Mouse (Mus musculus) midbrain, embryonic 11.5 days (tissue): Measurements from ENCODE around the gene Ppl. TPM values are rescaled to one million over a fixed set of nuclear protein-coding genes. Genes with fewer than 3 reads are reported as not detected.

ENCODE experiments used
- ATAC-seq: fragments of 200-750 bp; cut with Nextera tagmentation; 2 replicates; pipeline ENCODE4 v1.8.0; 2017; ENCODE audit warnings: moderate TSS enrichment, moderate library complexity; ENCODE audit not compliant: low FRiP score
- DNase-seq: peaks from one replicate; pipeline ENCODE4 v3.0.0; 2015; ENCODE audit warnings: low spot score; ENCODE audit errors: missing footprints
- H3K27ac ChIP-seq: fragments of 300-500 bp; sonication (generic); 2 replicates; pipeline ENCODE4 v1.5.1; 2014; ENCODE audit warnings: low read depth, low read length
- H3K27me3 ChIP-seq: fragments of 300-500 bp; sonication (generic); 2 replicates; pipeline ENCODE4 v1.6.1; 2014; ENCODE audit warnings: mild to moderate bottlenecking, low read length, moderate library complexity, mixed read lengths; ENCODE audit not compliant: control insufficient read depth, insufficient read depth
- H3K36me3 ChIP-seq: fragments of 300-500 bp; sonication (generic); 2 replicates; pipeline ENCODE4 v1.6.1; 2014; ENCODE audit warnings: mild to moderate bottlenecking, low read length, moderate library complexity, mixed read lengths; ENCODE audit not compliant: control insufficient read depth, insufficient read depth
- H3K4me1 ChIP-seq: fragments of 300-500 bp; sonication (generic); 2 replicates; pipeline ENCODE4 v1.6.1; 2014; ENCODE audit warnings: low read length; ENCODE audit not compliant: control insufficient read depth, insufficient read depth
- H3K4me2 ChIP-seq: fragments of 300-500 bp; sonication (generic); 2 replicates; pipeline ENCODE4 v1.6.1; 2014; ENCODE audit warnings: mild to moderate bottlenecking, moderate library complexity
- H3K4me3 ChIP-seq: fragments of 300-500 bp; sonication (generic); 2 replicates; pipeline ENCODE4 v1.5.1; 2014; ENCODE audit warnings: low read depth, low read length
- H3K9ac ChIP-seq: fragments of 300-500 bp; sonication (generic); 2 replicates; pipeline ENCODE4 v1.6.1; 2014; ENCODE audit warnings: low read length
- H3K9me3 ChIP-seq: fragments of 300-500 bp; sonication (generic); 2 replicates; pipeline ENCODE4 v1.6.1; 2016; ENCODE audit warnings: low read length; ENCODE audit not compliant: control insufficient read depth
- WGBS: fragments of 180-500 bp; shearing (Covaris S2); extraction: QIAGEN DNeasy Blood & Tissue Kit; methylation state at CpG from one replicate; pipeline ENCODE4 v1.1.7; 2014; 5-methylcytosine and 5-hydroxymethylcytosine counted together
- polyA plus RNA-seq: library from polyadenylated mRNA; unstranded; fragments of >200 nt; fragmentation: Nextera tagmentation; extraction: Ambion mirVana; gene quantifications from 2 replicates; pipeline ENCODE4 v1.2.1, GENCODE M21; 2014

Gene Ppl
- polyA plus RNA-seq, result 0.44 and 0.48 TPM in 2 replicates

- Histone ChIP-seq H3K36me3 (no peaks in the 10 kb centered on the region), H3K9me3 (no peaks in the 10 kb centered on the region), H3K27ac (no peak within 1 kb of the TSS), H3K9ac (no peak within 1 kb of the TSS), H3K4me3 (peak within 1 kb of the TSS; percentile 27; the same call in 1 of the 2 replicates), H3K27me3 (peaks cover 38% of the 10 kb centered on the region), H3K4me1 (no peaks in the 10 kb centered on the region), H3K4me2 (peak within 1 kb of the TSS; percentile 39)
- no peak for ATAC-seq
- DNase-seq, result peak; percentile 85
- under 1% methylated on average over 38 of the region's 39 CpGs for WGBS
These were observed at the start of gene Ppl for GRCm38 (mm10) chr16:5132401-5132801. Gene Ppl, minus strand, starts transcription at chr16:5132421.

- ATAC-seq, result no peak
- Histone ChIP-seq H3K27ac (no peak overlapping the region), H3K9ac (no peak overlapping the region), H3K4me3 (no peak overlapping the region), H3K36me3 (no peaks in the 10 kb centered on the region), H3K9me3 (no peaks in the 10 kb centered on the region), H3K27me3 (no peaks in the 10 kb centered on the region), H3K4me2 (no peak overlapping the region), H3K4me1 (no peaks in the 10 kb centered on the region)
- 96% methylated on average over 6 of the region's 6 CpGs for WGBS
- DNase-seq, result no peak
These were observed 40.4 kb upstream of the Ppl start for GRCm38 (mm10) chr16:5172636-5173035.

- Histone ChIP-seq H3K4me3 (no peak overlapping the region), H3K9ac (no peak overlapping the region), H3K9me3 (no peaks in the 10 kb centered on the region), H3K36me3 (no peaks in the 10 kb centered on the region), H3K4me2 (no peak overlapping the region), H3K27ac (no peak overlapping the region), H3K4me1 (no peaks in the 10 kb centered on the region), H3K27me3 (no peaks in the 10 kb centered on the region)
- ATAC-seq (no peak), DNase-seq (no peak)
- 83% methylated on average over 5 of the region's 5 CpGs for WGBS
These were observed 36.6 kb upstream of the Ppl start for GRCm38 (mm10) chr16:5168829-5169228.

GRCm38 (mm10) chr16:5168038-5168437 is 35.8 kb upstream of the Ppl start:
- ATAC-seq (no peak), DNase-seq (no peak)
- no peak overlapping the region for H3K4me2 ChIP-seq
- H3K9me3 ChIP-seq, result no peaks in the 10 kb centered on the region
- no peaks in the 10 kb centered on the region for H3K27me3 ChIP-seq
- no peak overlapping the region for H3K27ac ChIP-seq
- H3K9ac ChIP-seq, result no peak overlapping the region
- no peaks in the 10 kb centered on the region for H3K4me1 ChIP-seq
- 84% methylated on average over 2 of the region's 2 CpGs for WGBS
- H3K36me3 ChIP-seq, result no peaks in the 10 kb centered on the region
- H3K4me3 ChIP-seq, result no peak overlapping the region

- DNase-seq, result no peak
- Histone ChIP-seq H3K27me3 (no peaks in the 10 kb centered on the region), H3K4me3 (no peak overlapping the region), H3K36me3 (no peaks in the 10 kb centered on the region), H3K9me3 (no peaks in the 10 kb centered on the region), H3K27ac (no peak overlapping the region), H3K9ac (no peak overlapping the region), H3K4me2 (no peak overlapping the region), H3K4me1 (no peaks in the 10 kb centered on the region)
- no peak for ATAC-seq
- 82% methylated on average over 6 of the region's 6 CpGs for whole genome bisulfite sequencing
These were observed 32.1 kb upstream of the Ppl start for GRCm38 (mm10) chr16:5164327-5164726.

- H3K27me3 ChIP-seq, result no peaks in the 10 kb centered on the region
- no peak overlapping the region for H3K9ac ChIP-seq
- H3K27ac ChIP-seq, result no peak overlapping the region
- no peaks in the 10 kb centered on the region for H3K4me1 ChIP-seq
- no peak overlapping the region for H3K4me3 ChIP-seq
- H3K9me3 ChIP-seq, result no peaks in the 10 kb centered on the region
- no peak for ATAC-seq
- WGBS, result 84% methylated on average over 8 of the region's 8 CpGs
- no peak for DNase-seq
- no peaks in the 10 kb centered on the region for H3K36me3 ChIP-seq
- H3K4me2 ChIP-seq, result no peak overlapping the region
These were observed 27.0 kb upstream of the Ppl start for GRCm38 (mm10) chr16:5159248-5159647.

GRCm38 (mm10) chr16:5157113-5157512 is 24.9 kb upstream of the Ppl start:
- no peaks in the 10 kb centered on the region for H3K9me3 ChIP-seq
- H3K9ac ChIP-seq, result no peak overlapping the region
- H3K27ac ChIP-seq, result no peak overlapping the region
- WGBS, result 84% methylated on average over 3 of the region's 3 CpGs
- H3K36me3 ChIP-seq, result no peaks in the 10 kb centered on the region
- H3K4me2 ChIP-seq, result no peak overlapping the region
- no peak overlapping the region for H3K4me3 ChIP-seq
- no peaks in the 10 kb centered on the region for H3K27me3 ChIP-seq
- DNase-seq, result no peak
- H3K4me1 ChIP-seq, result peaks cover 9% of the 10 kb centered on the region
- no peak for ATAC-seq

GRCm38 (mm10) chr16:5156495-5156894 is 24.3 kb upstream of the Ppl start:
- Histone ChIP-seq H3K27me3 (no peaks in the 10 kb centered on the region), H3K27ac (no peak overlapping the region), H3K9me3 (no peaks in the 10 kb centered on the region), H3K4me3 (no peak overlapping the region), H3K9ac (no peak overlapping the region), H3K4me2 (no peak overlapping the region), H3K36me3 (no peaks in the 10 kb centered on the region), H3K4me1 (peaks cover 9% of the 10 kb centered on the region)
- no peak for DNase-seq
- WGBS, result 69% methylated on average over 2 of the region's 2 CpGs
- ATAC-seq, result no peak

GRCm38 (mm10) chr16:5155014-5155413 is 22.8 kb upstream of the Ppl start:
- no peaks in the 10 kb centered on the region for H3K27me3 ChIP-seq
- H3K4me3 ChIP-seq, result no peak overlapping the region
- H3K9ac ChIP-seq, result no peak overlapping the region
- H3K4me2 ChIP-seq, result no peak overlapping the region
- WGBS, result 75% methylated on average over 3 of the region's 3 CpGs
- no peak for ATAC-seq
- no peaks in the 10 kb centered on the region for H3K9me3 ChIP-seq
- H3K4me1 ChIP-seq, result peaks cover 12% of the 10 kb centered on the region
- H3K36me3 ChIP-seq, result no peaks in the 10 kb centered on the region
- DNase-seq, result no peak
- no peak overlapping the region for H3K27ac ChIP-seq
